Mouse (Mus musculus): ENCODE measurements around the gene Rev1.

- TF ChIP-seq CTCF (IDR thresholded peaks at IDR 0.05; ENCODE audit: control insufficient read depth, insufficient read depth, low read length) (no peak), POLR2A (IDR thresholded peaks at IDR 0.05; ENCODE audit: borderline replicate concordance, control insufficient read depth, low read depth, low read length) (no peak)
Observed at GRCm38 (mm10) chr1:38176077-38176476, 46.5 kb upstream of the Rev1 start.

Data from bone marrow, adult 2 months (tissue).